Mouse (Mus musculus): ENCODE measurements around the gene Dact2. TPM values are rescaled to one million over a fixed set of nuclear protein-coding genes. Genes with fewer than 3 reads are reported as not detected.
A peak's percentile ranks its signal among the peaks of the same experiment; 100 is the strongest.

Gene Dact2
- total and polyA plus RNA-seq, 2 experiments from 2014 or later = 0.20 to 2.1 TPM

DNA sequence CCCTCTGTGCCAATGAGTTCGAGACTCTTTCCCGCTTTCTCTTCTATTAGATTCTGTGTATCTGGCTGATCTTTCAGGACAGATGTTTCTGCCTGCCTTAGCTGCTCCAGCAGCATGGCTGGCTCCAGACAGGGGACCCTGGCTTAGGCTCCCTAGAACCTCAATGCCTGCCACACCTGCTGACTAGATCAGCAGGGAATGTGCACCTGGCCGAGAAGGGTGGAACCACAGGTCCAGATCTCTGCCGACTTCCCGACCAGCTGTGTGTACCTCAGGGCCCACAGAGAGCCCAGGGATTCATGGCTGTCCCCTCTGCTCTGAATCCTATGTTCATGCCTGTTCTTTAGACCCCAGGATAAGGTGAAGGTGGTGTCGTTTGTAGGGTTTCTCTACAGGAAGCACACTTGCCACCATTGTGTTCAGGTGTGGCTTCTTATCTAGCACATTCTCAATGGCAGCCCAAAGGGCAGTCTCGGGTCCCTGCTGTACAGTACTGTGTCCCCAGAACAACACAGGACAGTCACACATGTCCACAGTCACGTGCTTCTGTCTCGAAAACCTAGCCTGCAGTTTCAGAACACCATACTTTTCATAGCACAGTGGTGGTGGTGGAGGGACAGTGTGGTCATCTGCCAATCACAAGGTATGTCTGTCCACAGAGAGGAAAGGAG, 22.0 kb upstream of the Dact2 start:
- no peaks in the 10 kb centered on the region for H3K9me3 ChIP-seq (replicated peaks; ENCODE audit: control insufficient read depth, low read length)
- no peak for DNase-seq (ENCODE audit: low spot score)
- no peak overlapping the region for H3K9ac ChIP-seq (replicated peaks; ENCODE audit: low read depth, low read length)
- ATAC-seq (ENCODE audit: insufficient read depth, low read depth) = no peak
- no peak overlapping the region for H3K4me3 ChIP-seq (ENCODE audit: low read depth, low read length)
- 58% methylated on average over 9 of the region's 9 CpGs for WGBS
- H3K27ac ChIP-seq (ENCODE audit: low read depth) = no peak overlapping the region
- no peak overlapping the region for H3K4me2 ChIP-seq (ENCODE audit: low read depth, low read length)
- no peak for TF ChIP-seq CTCF (IDR thresholded peaks at IDR 0.05; ENCODE audit: low read depth)
- TF ChIP-seq EP300 (IDR thresholded peaks at IDR 0.05; ENCODE audit: low read depth) = no peak
- H3K36me3 ChIP-seq (replicated peaks; ENCODE audit: control insufficient read depth, insufficient read depth, low read length) = no peaks in the 10 kb centered on the region
- peaks cover 5% of the 10 kb centered on the region; the same call in 1 of the 2 replicates for H3K27me3 ChIP-seq (ENCODE audit: control insufficient read depth, insufficient read depth, low read length)
- H3K4me1 ChIP-seq (ENCODE audit: control insufficient read depth, insufficient read depth) = no peaks in the 10 kb centered on the region

DNA sequence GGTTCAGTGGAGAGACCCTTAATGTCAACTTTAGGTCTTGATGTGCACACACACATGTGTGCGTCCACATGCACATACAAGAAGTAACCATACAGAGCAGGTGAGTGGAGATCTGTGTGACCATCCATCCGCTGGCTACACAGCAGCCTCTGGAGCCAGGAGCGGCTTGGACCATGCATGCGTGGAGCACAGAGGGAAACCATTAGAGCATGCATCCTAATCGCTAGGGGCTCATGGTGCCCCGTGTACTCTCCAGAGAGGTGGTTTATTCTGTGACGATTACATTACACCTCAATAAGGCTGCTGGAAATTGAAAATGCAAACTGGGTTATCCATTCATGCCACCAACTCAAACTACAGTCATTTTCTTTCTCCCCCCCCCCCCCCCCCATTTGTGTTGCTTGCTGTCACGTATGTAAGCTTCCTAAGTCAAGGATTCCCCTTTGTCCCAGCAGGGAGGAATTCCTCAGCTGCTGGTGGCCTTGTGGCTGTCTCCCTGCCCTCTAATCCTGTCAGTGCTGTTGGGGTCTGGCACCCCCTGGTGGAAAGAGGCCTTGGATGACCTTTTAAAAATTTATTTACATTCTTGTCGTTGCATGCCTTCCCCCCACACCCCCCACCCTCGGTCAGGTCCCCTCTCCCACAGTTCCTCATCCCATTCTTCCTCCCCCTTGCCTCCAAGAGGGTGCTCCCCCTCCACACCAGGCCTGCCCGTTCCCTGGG, 17.9 kb upstream of the Dact2 start:
- no peak overlapping the region for H3K27ac ChIP-seq (ENCODE audit: low read depth)
- TF ChIP-seq CTCF (IDR thresholded peaks at IDR 0.05; ENCODE audit: low read depth) (peak; percentile 16; the same call in 1 of the 2 replicates), EP300 (IDR thresholded peaks at IDR 0.05; ENCODE audit: low read depth) (no peak)
- H3K4me3 ChIP-seq (ENCODE audit: low read depth, low read length) = no peak overlapping the region
- H3K9me3 ChIP-seq (replicated peaks; ENCODE audit: control insufficient read depth, low read length) = no peaks in the 10 kb centered on the region
- H3K4me2 ChIP-seq (ENCODE audit: low read depth, low read length) = no peak overlapping the region
- ATAC-seq (ENCODE audit: insufficient read depth, low read depth) = no peak
- no peaks in the 10 kb centered on the region for H3K36me3 ChIP-seq (replicated peaks; ENCODE audit: control insufficient read depth, insufficient read depth, low read length)
- H3K9ac ChIP-seq (replicated peaks; ENCODE audit: low read depth, low read length) = no peak overlapping the region
- H3K4me1 ChIP-seq (ENCODE audit: control insufficient read depth, insufficient read depth) = no peaks in the 10 kb centered on the region
- WGBS = 26% methylated on average over 11 of the region's 11 CpGs
- no peak for DNase-seq (ENCODE audit: low spot score)
- H3K27me3 ChIP-seq (ENCODE audit: control insufficient read depth, insufficient read depth, low read length) = no peaks in the 10 kb centered on the region

DNA sequence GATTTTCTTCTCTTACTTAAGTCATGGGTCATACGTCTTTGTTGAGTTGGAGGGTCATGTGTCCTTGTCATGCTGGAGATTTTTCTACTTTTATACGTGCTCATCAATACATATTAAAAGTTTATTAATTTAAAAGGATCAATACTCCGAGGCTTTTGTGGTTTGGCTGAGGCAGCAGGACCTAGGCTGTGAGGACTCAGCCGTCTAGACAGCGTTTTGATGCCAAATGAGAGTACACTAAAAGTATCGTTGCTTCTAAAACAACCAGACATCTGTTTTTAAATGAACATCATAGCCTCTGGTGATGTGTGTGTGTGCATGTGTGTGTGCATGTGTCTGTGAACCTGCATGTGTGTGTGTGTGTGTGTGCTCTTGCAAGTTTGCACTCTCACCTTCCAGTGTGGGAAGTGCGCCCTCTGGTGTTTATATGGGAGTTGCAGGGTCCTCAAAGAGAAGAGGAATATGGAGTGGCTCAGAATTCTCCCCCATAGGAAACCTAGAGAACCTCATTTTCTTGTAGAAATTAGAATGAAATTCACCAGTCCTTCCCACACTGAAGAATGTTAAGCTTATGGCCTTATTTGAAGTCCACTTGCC, 16.6 kb upstream of the Dact2 start:
- Histone ChIP-seq H3K4me1 (ENCODE audit: control insufficient read depth, insufficient read depth) (no peaks in the 10 kb centered on the region), H3K4me3 (ENCODE audit: low read depth, low read length) (no peak overlapping the region), H3K9me3 (replicated peaks; ENCODE audit: control insufficient read depth, low read length) (no peaks in the 10 kb centered on the region), H3K27me3 (ENCODE audit: control insufficient read depth, insufficient read depth, low read length) (no peaks in the 10 kb centered on the region), H3K9ac (replicated peaks; ENCODE audit: low read depth, low read length) (no peak overlapping the region), H3K4me2 (ENCODE audit: low read depth, low read length) (no peak overlapping the region), H3K36me3 (replicated peaks; ENCODE audit: control insufficient read depth, insufficient read depth, low read length) (no peaks in the 10 kb centered on the region), H3K27ac (ENCODE audit: low read depth) (no peak overlapping the region)
- DNase-seq (ENCODE audit: low spot score) (no peak), ATAC-seq (ENCODE audit: insufficient read depth, low read depth) (no peak)
- WGBS = 60% methylated on average over 7 of the region's 7 CpGs
- TF ChIP-seq CTCF (IDR thresholded peaks at IDR 0.05; ENCODE audit: low read depth) (peak; percentile 78), EP300 (IDR thresholded peaks at IDR 0.05; ENCODE audit: low read depth) (no peak)

DNA sequence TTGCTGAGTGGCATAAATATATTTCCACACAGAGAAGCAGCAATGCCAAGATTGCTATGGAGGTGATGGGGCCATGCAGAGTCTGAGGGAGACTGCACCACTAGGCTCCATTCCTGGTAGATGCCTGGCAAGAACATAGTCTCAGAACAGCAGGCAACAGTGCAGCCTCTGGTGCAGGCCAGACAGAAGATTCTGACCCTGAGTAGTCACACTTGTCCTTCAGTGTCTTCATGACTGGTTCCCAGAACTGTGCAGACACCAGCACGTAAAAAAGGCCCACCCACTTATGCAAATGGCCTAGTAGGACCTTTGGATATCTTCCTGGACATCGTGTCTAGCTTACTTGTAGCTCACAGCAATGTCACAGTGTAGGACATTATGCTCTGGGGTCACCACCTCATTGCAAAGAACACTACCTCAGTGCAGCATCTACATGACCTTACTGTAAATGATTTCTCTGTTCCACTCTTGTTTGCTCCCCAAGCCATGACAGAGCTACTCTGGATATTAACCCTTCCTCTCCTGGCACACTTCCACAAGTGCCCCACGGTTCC, 9.9 kb upstream of the Dact2 start:
- 52% methylated on average over 3 of the region's 3 CpGs for WGBS
- no peak for DNase-seq (ENCODE audit: low spot score)

DNA sequence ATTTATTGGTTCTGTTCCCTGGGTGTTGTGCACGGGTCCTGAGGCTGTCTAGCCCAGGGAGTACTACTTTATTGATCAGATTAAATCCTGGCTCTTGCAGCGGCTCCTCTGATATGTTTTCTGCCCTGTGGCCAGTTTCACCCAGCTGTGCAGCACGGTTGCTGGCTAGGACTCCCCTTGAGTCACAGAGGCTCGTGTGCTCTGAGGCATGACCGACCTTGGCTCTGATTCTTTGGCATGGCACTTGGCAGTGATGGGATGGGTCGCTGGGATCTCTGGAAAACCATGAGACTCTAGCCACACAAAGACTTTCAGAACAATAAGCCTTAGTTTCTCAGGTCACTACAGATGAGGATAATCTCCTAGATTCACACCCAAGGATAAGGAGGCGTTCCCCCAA, 8.7 kb upstream of the Dact2 start:
- no peak for ATAC-seq (ENCODE audit: insufficient read depth, low read depth)
- no peaks in the 10 kb centered on the region for H3K36me3 ChIP-seq (replicated peaks; ENCODE audit: control insufficient read depth, insufficient read depth, low read length)
- no peak overlapping the region for H3K4me3 ChIP-seq (ENCODE audit: low read depth, low read length)
- no peak overlapping the region for H3K4me2 ChIP-seq (ENCODE audit: low read depth, low read length)
- DNase-seq (ENCODE audit: low spot score) = no peak
- no peaks in the 10 kb centered on the region for H3K9me3 ChIP-seq (replicated peaks; ENCODE audit: control insufficient read depth, low read length)
- TF ChIP-seq CTCF (IDR thresholded peaks at IDR 0.05; ENCODE audit: low read depth) = no peak
- no peak for TF ChIP-seq EP300 (IDR thresholded peaks at IDR 0.05; ENCODE audit: low read depth)
- no peak overlapping the region for H3K9ac ChIP-seq (replicated peaks; ENCODE audit: low read depth, low read length)
- no peak overlapping the region for H3K27ac ChIP-seq (ENCODE audit: low read depth)
- H3K27me3 ChIP-seq (ENCODE audit: control insufficient read depth, insufficient read depth, low read length) = peaks cover 3% of the 10 kb centered on the region; the same call in 1 of the 2 replicates
- no peaks in the 10 kb centered on the region for H3K4me1 ChIP-seq (ENCODE audit: control insufficient read depth, insufficient read depth)
- 72% methylated on average over 7 of the region's 7 CpGs for WGBS

More for the DNA sequence above, 9.9 kb upstream of the Dact2 start:
- no peaks in the 10 kb centered on the region for H3K9me3 ChIP-seq (replicated peaks; ENCODE audit: control insufficient read depth, low read length)
- H3K4me2 ChIP-seq (ENCODE audit: low read depth, low read length) = no peak overlapping the region
- H3K9ac ChIP-seq (replicated peaks; ENCODE audit: low read depth, low read length) = no peak overlapping the region
- no peaks in the 10 kb centered on the region for H3K4me1 ChIP-seq (ENCODE audit: control insufficient read depth, insufficient read depth)
- H3K4me3 ChIP-seq (ENCODE audit: low read depth, low read length) = no peak overlapping the region
- TF ChIP-seq EP300 (IDR thresholded peaks at IDR 0.05; ENCODE audit: low read depth) (no peak), CTCF (IDR thresholded peaks at IDR 0.05; ENCODE audit: low read depth) (no peak)
- H3K27ac ChIP-seq (ENCODE audit: low read depth) = no peak overlapping the region
- H3K27me3 ChIP-seq (ENCODE audit: control insufficient read depth, insufficient read depth, low read length) = no peaks in the 10 kb centered on the region
- no peaks in the 10 kb centered on the region for H3K36me3 ChIP-seq (replicated peaks; ENCODE audit: control insufficient read depth, insufficient read depth, low read length)
- no peak for ATAC-seq (ENCODE audit: insufficient read depth, low read depth)
